Mouse (Mus musculus) adrenal gland, adult 2 months (tissue): ENCODE data around the gene Ocel1. TPM values are rescaled to one million over a fixed set of nuclear protein-coding genes. Genes with fewer than 3 reads are reported as not detected.
"Not testable (repeated sequence)": the region's sequence is repeated elsewhere in the genome, so short reads cannot be mapped to it uniquely, and the experiment has no call there.

Experiments used
- DNase-seq: peaks from one replicate; pipeline ENCODE4 v3.0.0; 2021
- long read RNA-seq: library from polyadenylated mRNA; stranded (forward); transcript quantifications from one replicate; pipeline ENCODE4 v2.0.0, GENCODE M21; 2021
- polyA plus RNA-seq: library from polyadenylated mRNA; depleted of rRNA; stranded (reverse); fragments of >200 nt; gene quantifications from 2 replicates; pipeline ENCODE4 v1.2.3, GENCODE M21; 2012; rRNA removed
- total RNA-seq, 2 experiments: library from RNA; stranded (reverse); gene quantifications; 2 replicates each; pipeline ENCODE4 v1.2.3; 2021

The Ocel1 gene
- total RNA-seq (10 to 100 TPM; 16.5 to 17.8 TPM), polyA plus RNA-seq (32.1 and 36.1 TPM in 2 replicates)
- long read RNA-seq, transcript Ocel1-201 (4 exons, 1,611 nt), result major isoform, 17 of 26 reads
- long read RNA-seq, partial matches to known transcripts, result 4 of 26 reads
- long read RNA-seq, other reads (novel, unspliced or antisense), result 1 of 26 reads

DNA sequence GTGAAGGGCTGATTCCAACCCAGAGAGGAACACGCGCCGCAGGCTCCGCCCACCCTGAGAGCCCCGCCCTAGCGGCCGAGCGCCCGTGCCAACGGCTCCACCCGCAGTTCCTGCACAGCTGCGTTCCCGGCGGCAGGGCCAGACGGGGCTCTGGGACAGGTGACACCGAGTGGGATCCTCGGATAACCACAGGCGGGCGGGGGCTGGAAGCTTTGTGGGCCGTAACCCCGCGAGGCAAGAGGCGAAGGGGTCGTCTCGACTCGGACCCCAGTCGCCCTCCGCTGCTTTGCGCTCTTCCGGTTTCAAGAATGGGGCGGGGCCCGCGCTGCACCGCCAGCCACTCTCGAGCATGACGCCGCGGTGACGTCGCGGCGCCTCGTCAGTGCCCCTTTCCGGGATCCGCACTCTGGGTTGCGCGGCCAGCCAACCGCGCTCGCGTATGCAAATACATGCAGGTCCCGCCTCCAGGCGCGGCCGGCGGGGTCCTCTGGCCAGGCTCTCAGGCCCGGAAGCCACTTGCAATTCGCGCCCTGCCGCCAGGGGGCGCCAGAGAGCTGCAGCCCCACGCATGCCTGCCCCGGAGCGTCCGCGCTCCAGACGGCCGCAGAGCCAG, at the start of gene Ocel1:
Gene Ocel1, plus strand, starts transcription at position 63 of the 613 bp plus-strand sequence.
- peak; percentile 99 for DNase-seq

GRCm38 (mm10) chr8:71322939-71323338, 48.2 kb upstream of the Ocel1 start:
- DNase-seq, result no peak

DNA sequence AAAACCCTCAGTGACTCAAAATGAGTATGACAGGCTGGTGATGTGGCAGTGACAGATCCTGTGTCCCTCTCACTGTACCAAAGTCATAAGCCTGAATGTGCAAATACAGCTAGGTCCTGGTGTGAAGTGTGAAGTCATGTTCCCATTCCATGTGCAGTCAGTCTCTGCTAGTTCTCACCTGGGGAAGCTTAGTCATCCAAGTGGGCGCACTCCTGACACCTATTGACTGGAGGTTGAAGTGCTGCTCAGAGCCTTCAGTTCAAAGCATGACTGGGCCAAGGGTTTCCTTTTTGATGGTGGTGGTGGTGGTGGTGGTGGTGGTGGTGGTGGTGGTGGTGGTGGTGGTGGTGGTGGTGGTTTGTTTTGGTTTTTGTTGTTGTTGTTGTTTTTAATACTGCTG, 46.2 kb upstream of the Ocel1 start:
- DNase-seq, result peak; percentile 34

GRCm38 (mm10) chr8:71337834-71338233, 33.3 kb upstream of the Ocel1 start:
- DNase-seq, result not testable (repeated sequence)

DNA sequence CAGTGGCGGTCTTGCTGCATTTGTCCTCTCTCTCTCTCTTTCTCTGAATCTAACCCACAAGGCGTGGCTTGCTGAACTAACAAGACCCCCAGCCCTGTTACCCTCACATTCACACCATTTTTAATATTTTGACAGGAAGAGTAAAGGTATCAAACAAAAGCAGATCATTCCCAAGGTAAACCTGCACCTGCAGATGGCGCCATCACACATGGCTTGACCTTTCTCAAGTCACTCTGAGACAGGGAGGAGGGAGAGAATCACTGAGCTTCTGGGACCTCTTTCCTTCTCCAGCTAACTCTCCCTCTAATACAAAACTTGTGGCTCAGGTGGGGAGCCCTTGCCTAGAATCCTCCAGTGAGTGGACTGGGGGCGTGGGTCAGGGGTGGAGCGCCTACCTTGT, 30.5 kb upstream of the Ocel1 start:
- no peak for DNase-seq

DNA sequence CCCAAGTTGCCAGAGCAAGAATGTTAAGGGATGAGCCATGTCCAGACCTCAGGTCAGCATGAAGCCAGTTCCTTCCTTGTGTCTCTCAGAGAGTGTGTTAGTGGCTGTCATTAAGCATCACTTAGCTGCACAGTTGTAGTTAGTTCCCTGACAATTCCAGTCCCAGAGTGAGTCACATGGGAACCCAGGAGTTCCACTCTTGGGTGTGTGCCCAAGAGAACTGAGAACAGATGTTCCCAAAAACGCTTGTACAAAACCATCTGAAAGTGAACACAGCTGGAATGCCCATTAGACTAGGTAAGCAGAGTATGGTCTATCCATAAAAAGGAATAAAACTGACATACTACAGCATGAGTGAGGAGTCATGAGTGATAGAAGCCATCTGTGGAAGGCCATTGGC, 24.5 kb upstream of the Ocel1 start:
- DNase-seq, result no peak

- DNase-seq, result peak; percentile 18
Observed at GRCm38 (mm10) chr8:71351117-71351516, 20.0 kb upstream of the Ocel1 start.

- no peak for DNase-seq
Observed at GRCm38 (mm10) chr8:71351520-71351919, 19.6 kb upstream of the Ocel1 start.

- no peak for DNase-seq
Observed at GRCm38 (mm10) chr8:71358026-71358425, 13.1 kb upstream of the Ocel1 start.

DNA sequence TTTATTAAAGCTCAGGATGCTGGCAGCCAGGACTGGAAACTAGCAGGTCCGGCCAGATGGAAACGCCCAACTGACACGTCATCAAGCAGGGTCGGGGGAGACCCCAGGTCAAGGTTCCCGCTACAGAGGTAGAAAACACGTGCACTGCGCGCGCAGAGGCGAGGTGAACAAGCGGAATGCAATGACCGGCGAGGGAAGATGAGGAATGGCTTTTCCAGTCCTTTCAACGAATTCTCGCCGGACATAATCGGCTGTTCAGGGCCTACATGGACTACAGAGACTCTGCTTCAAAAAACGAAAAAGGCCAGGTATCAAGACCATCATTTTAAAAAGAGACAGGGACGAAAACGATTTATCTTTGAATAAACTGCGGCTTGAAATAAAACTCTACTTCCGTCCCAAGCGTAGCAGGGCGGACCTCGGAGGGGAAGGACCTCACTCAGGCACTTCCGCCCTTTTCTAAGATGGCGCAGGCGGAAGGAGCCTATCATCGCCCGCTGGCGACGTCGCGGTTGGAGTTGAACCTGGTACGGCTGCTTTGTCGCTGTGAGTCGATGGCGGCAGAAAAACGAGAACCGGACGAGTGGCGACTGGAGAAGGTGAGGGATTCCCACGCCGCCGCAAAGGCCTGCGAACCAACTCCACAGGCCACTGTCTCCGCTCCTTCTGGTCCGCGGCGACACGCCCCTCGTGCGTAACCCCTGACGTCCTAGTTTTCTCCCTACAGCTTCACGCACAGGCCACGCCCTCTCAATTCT, 4.1 kb upstream of the Ocel1 start, which contains the start of gene Use1:
Gene Use1, plus strand, starts transcription at position 78 of the 758 bp plus-strand sequence.
- peak; percentile 97 for DNase-seq

DNA sequence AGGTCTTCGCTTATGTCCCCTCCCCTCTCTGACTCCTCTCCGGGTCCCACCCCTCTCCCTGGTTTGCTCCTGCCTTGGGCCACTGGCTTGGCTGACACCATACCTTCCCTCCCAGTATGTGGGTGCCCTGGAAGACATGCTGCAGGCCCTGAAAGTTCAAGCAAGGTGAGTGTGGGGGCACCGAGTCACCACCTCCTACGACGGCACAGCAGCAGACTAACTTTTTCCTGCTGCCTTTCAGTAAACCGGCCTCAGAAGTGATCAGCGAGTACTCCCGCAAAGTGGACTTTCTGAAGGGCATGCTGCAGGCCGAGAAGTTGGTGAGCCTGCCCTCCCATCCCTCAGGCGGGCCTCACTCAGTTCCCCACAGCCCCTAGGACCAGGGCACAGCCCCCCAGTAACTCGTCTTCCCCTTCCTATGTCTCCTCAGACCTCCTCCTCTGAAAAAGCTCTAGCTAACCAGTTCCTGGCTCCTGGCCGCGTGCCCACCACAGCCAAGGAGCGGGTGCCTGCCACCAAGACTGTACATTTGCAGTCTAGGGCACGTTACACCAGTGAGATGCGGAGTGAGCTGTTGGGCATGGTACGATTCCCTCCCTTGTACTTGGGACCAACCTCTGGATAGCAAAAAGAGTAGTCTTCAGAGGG, 3.4 kb upstream of the Ocel1 start:
- DNase-seq, result no peak

GRCm38 (mm10) chr8:71368366-71368765, 2.7 kb upstream of the Ocel1 start:
- no peak for DNase-seq

- DNase-seq, result no peak
Observed at GRCm38 (mm10) chr8:71369040-71369718, 1.9 kb upstream of the Ocel1 start.

- no peak for DNase-seq
Observed at GRCm38 (mm10) chr8:71370711-71371235, 325 bp upstream of the Ocel1 start.

DNA sequence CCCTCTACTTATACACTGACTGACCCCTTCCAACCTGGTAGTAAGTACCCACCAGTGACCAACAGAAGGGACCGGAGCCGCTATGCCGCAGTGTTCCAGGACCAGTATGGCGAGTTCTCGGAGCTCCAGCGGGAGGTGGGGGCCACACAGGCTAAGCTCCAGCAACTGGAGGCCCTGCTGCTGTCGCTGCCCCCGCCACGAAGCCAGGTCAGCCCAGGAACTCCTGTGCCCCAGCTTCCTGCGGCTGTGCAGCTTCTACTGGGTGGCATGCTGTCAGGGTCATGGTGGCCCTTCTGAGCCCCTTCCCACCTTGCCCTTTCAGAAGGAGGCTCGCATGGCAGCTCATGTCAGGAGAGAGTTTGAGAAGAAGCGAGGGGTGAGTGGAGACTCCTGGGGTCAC, 1.3 kb downstream of the Ocel1 start:
- DNase-seq, result no peak

DNA sequence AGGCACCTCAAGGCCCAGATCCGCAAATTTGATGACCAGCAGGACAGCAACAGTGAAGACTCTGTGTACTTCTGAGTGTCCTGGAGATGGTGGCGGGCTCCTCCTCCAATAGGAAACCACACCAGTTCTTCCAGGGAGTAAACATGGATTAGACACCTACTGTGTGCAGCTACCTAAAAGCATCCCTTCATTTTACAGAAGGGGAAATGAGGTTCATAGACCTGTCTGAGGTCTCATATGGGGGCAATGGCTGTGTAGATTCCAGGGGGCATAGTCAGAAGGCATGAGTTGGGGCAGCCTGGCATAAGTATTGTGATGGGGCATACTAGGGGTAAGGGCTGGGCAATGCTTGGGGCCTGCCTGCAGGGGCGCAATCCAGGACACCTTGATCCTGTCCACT, 1.9 kb downstream of the Ocel1 start:
- DNase-seq, result no peak

DNA sequence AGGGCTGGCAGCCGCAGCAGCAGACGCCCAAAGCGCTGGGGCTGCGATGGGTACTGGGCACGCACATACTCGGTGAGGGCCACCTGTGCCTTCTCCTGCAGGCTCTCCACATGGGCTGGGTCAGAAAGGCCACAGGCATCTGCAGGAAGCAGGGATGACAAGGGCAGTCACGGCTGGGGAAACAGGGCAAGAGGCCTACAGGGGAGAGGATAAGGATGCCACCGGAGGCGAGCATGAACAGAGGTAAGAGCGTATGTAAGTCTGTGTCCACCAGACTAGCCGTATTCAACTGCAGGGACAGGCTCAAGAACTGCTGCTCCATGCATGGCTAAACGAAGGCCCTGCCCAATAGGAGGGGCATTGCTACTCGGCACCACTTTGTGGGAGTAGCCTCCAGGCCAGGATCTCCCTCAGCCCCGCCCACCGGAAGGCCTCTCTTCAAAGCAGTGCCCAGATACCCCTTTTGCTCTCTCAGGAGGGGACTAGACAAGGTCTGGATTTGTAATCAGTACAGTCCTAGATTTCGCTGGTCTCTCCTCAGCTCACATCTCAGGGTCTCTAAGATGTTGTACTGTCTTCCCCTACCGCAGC, 3.6 kb downstream of the Ocel1 start:
- DNase-seq, result no peak

DNA sequence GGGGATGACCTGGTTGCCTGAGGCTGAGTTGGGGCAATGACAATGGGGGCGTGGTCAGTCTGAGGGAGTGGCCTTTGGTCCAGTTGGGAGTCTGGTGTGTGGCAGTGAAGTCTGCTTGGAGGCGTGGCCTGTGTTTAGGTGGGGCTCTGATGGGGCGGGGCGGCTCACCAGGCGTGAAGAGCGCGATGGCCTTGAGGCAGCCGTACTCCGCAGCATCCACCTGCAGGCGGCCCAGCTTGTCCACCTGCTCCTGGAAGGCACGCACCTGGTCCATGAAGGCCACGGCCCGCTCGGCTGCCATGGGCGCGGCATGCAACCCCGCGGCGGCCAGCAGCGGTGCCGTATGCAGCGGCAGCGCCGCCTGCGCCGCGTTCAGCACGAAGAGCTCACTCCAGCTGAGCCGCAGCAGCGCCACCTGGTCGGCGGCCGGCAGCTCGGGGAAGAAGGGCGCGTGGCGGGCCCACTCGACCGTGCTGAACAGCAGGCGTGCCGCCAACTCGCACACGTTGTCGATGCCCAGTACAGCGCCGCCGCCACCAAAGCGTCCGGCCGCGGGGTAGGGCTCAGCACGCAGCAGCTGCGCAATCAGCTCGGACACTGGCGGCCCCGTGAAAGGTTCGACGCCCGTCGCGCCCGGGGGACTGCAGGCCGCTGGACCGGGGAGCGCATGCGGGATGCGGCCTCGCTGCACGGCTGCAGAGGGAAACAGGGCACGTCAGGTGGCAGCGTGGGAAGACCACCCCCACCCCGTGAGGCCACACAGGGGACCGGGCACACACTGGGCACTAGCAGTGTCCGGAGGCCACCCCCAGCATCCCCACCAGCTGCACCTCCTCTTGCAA, 4.7 kb downstream of the Ocel1 start:
- peak; percentile 88 for DNase-seq

GRCm38 (mm10) chr8:71376423-71377030, 5.4 kb downstream of the Ocel1 start:
- DNase-seq, result no peak

GRCm38 (mm10) chr8:71379008-71379407, 7.9 kb downstream of the Ocel1 start:
- DNase-seq, result no peak
